Comparison of ENCODE assay signal across 25 mouse cellular contexts in genomic region chr9:14362068-14362768, GRCm38 (mm10).
"Had no signal": no experiment of that assay in that cellular context is flagged by ENCODE, and none has a peak within 500 bp of the region (broad histone marks: within the 10 kb centered on the region; RNA-seq: fewer than 3 reads in every experiment).

No protein-coding gene starts in this region.

- DNase-seq: gastrocnemius, postnatal 14 days; gastrocnemius, postnatal 36 days; heart, adult 11 months; heart, adult 2 months; heart, postnatal 10 days; heart, postnatal 4 days; kidney, adult 18-20 months; kidney, adult 8-10 months; kidney, postnatal 10 days; kidney, postnatal 25 days; kidney, postnatal 4 days; layer of hippocampus, adult 9-11 months; layer of hippocampus, postnatal 36 days; lung, adult 18-20 months had no signal

- H3K27me3 ChIP-seq: hindbrain, embryonic 12.5 days; intestine, embryonic 15.5 days; limb, embryonic 12.5 days; liver, embryonic 15.5 days had no signal

- H3K9me3 ChIP-seq: hindbrain, embryonic 10.5 days; hindbrain, embryonic 12.5 days; intestine, embryonic 15.5 days; limb, embryonic 10.5 days; liver, embryonic 15.5 days had no signal

- H3K4me2 ChIP-seq: heart, embryonic 11.5 days; hindbrain, embryonic 12.5 days; hindbrain, embryonic 14.5 days; intestine, embryonic 15.5 days; limb, embryonic 12.5 days; liver, embryonic 15.5 days had no signal

- H3K4me3 ChIP-seq: heart, adult 2 months; hindbrain, embryonic 10.5 days; hindbrain, embryonic 12.5 days; intestine, embryonic 15.5 days; limb, embryonic 10.5 days; limb, embryonic 12.5 days; liver, embryonic 15.5 days had no signal

- H3K4me1 ChIP-seq: hindbrain, embryonic 10.5 days; limb, embryonic 10.5 days had no signal

- H3K36me3 ChIP-seq: hindbrain, embryonic 10.5 days; hindbrain, embryonic 12.5 days; limb, embryonic 10.5 days; limb, embryonic 12.5 days had no signal

- ATAC-seq: hindbrain, embryonic 16.5 days; inflammation-experienced regulatory T-cells, adult 6 months; intestine, embryonic 15.5 days; intestine, postnatal 0 days had no signal

- H3K27ac ChIP-seq: heart, adult 2 months; hindbrain, embryonic 10.5 days; hindbrain, embryonic 12.5 days; hindbrain, embryonic 14.5 days; intestine, embryonic 15.5 days; limb, embryonic 10.5 days; limb, embryonic 12.5 days had no signal

- H3K9ac ChIP-seq: hindbrain, embryonic 12.5 days; hindbrain, embryonic 14.5 days; intestine, embryonic 15.5 days; limb, embryonic 12.5 days; liver, embryonic 15.5 days had no signal
